Mouse (Mus musculus): ENCODE results near the gene Serpinb9d.
"Not testable (repeated sequence)": the region's sequence is repeated elsewhere in the genome, so short reads cannot be mapped to it uniquely, and the experiment has no call there.

Serpinb9d gene

DNA sequence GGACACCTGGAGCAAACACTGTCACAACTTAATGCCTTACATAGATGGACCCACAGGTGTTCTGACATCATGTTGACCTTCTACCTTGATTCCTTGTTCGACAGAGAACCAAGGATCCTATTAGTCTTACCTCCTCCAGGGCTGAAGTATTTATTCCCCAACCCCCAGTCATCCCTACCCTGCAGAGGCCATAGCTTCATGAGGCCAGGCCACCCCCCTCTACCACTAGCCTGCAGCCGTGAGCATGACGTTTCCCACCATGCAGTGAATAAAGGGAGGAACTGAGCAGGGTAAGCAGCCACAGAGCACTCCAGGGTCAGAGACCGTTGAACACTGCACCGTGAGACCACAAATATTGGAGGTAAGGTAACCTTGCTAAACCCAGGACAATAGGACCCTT is at the start of gene Serpinb9d:
TSS of gene Serpinb9d (plus strand) at position 301 of the 400 bp plus-strand sequence.
- no peak for DNase-seq

- DNase-seq, result no peak
Observed at GRCm38 (mm10) chr13:33159642-33160041, 33.1 kb upstream of the Serpinb9d start, which contains the start of gene Serpinb9c. Gene Serpinb9c, minus strand, starts transcription at chr13:33159742.

- DNase-seq, result not testable (repeated sequence)
Observed at GRCm38 (mm10) chr13:33190486-33190885, 2.3 kb upstream of the Serpinb9d start.

DNA sequence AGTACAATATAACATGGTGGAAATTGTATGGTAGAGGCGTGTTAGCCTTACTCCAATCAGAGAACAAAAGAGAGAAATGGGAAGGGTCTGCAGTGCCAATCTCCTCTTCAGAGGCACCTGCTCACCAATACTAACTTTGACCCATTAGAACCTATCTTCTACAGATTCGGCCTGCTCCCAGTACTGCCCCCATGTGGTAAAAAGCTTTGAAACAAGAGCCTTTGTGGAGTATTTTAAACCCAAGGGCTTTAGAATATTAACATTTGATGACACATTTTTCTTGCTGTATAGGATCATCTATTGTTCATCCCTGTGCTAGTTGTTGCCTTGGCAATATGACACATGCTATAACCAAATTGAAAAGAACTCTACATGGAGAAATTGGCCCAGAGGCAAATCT is 7.0 kb downstream of the Serpinb9d start:
- DNase-seq, result no peak

DNA sequence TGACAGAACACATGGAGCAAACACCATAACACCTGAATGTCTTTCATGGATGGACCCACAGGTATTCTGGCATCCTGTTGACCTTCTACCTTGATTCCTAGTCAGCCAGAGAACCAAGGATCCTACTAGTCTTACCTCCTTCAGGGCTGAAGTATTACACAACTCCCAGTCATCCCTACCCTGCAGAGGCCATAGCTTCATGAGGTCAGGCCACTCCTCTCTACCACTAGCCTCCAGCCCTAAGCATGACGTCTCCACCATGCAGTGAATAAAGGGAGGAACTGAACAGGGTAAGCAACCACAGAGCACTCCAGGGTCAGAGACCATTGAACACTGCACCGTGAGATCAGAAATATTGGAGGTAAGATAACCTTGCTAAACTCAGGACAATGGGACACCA is 56.6 kb downstream of the Serpinb9d start, which contains the start of gene Serpinb9e:
TSS of gene Serpinb9e (plus strand) at position 301 of the 400 bp plus-strand sequence.
- not testable (repeated sequence) for DNase-seq

Data from cerebellum, adult 8-10 months (tissue).